Mouse (Mus musculus) heart, embryonic 16.5 days (tissue): Measurements from ENCODE around the gene B430306N03Rik. TPM values are rescaled to one million over a fixed set of nuclear protein-coding genes. Genes with fewer than 3 reads are reported as not detected.

Experiments used
- ATAC-seq: fragments of 200-750 bp; cut with Nextera tagmentation; replicated peaks from 2 replicates; pipeline ENCODE4 v1.8.0; 2017; ENCODE audit warnings: moderate number of reproducible peaks; ENCODE audit not compliant: insufficient read depth, low FRiP score; ENCODE audit errors: extremely low read depth
- H3K27ac ChIP-seq: fragments of 300-500 bp; sonication (generic); 2 replicates; pipeline ENCODE4 v1.5.1; 2014; ENCODE audit warnings: mild to moderate bottlenecking, low read length, control low read depth, moderate library complexity
- H3K27me3 ChIP-seq: fragments of 300-500 bp; sonication (generic); 2 replicates; pipeline ENCODE4 v1.6.1; 2014; ENCODE audit warnings: low read length, mixed read lengths; ENCODE audit not compliant: control insufficient read depth, insufficient read depth
- H3K36me3 ChIP-seq: fragments of 300-500 bp; sonication (generic); 2 replicates; pipeline ENCODE4 v1.6.1; 2014; ENCODE audit not compliant: control insufficient read depth, insufficient read depth
- H3K4me1 ChIP-seq: fragments of 300-500 bp; sonication (generic); 2 replicates; pipeline ENCODE4 v1.6.1; 2014; ENCODE audit warnings: low read length, mixed read lengths; ENCODE audit not compliant: control insufficient read depth, insufficient read depth
- H3K4me2 ChIP-seq: fragments of 300-500 bp; sonication (generic); 2 replicates; pipeline ENCODE4 v1.6.1; 2014; ENCODE audit warnings: low read depth, mild to moderate bottlenecking, control low read depth, low read length
- H3K4me3 ChIP-seq: fragments of 300-500 bp; sonication (generic); 2 replicates; pipeline ENCODE4 v1.5.1; 2014; ENCODE audit warnings: mild to moderate bottlenecking, control low read depth, low read length
- H3K9ac ChIP-seq: fragments of 300-500 bp; sonication (generic); 2 replicates; pipeline ENCODE4 v1.6.1; 2014; ENCODE audit warnings: low read length, control low read depth
- H3K9me3 ChIP-seq: fragments of 300-500 bp; sonication (generic); replicated peaks from 2 replicates; pipeline ENCODE4 v1.6.1; 2016; ENCODE audit warnings: low read length; ENCODE audit not compliant: control insufficient read depth
- whole genome bisulfite sequencing: fragments of 180-500 bp; shearing (Covaris S2); extraction: QIAGEN DNeasy Blood & Tissue Kit; methylation state at CpG from one replicate; pipeline ENCODE4 v1.1.7; 2014; 5-methylcytosine and 5-hydroxymethylcytosine counted together
- polyA plus RNA-seq: library from polyadenylated mRNA; unstranded; fragments of >200 nt; fragmentation: Nextera tagmentation; extraction: Ambion mirVana; gene quantifications from 2 replicates; pipeline ENCODE4 v1.2.1, GENCODE M21; 2015

B430306N03Rik gene
- polyA plus RNA-seq, 1 experiment from 2014 or later = 0.37 TPM

DNA sequence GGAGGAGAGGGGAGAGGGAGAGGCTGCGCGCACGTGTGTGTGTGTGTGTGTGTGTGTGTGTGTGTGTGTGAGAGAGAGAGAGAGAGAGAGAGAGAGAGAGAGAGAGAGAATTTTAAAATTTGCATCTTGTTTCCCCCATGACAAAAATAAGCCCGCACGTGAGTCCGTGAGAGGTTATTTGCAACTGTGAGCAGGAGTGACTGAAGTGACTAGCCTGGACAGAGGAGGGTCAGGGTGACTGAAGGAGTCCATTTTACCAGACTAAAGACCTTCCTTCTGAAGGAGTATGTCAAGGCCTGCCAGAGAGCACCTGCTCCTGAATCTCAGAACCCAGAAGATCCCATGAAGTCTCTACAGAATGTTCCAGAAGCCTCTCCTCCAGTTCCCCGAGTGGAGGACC lies 16.2 kb upstream of the B430306N03Rik start:
- H3K36me3 ChIP-seq = no peaks in the 10 kb centered on the region
- no peak overlapping the region for H3K9ac ChIP-seq
- ATAC-seq = no peak
- H3K4me2 ChIP-seq = peak overlapping the region; percentile 12; the same call in 1 of the 2 replicates
- H3K27me3 ChIP-seq = no peaks in the 10 kb centered on the region
- H3K4me3 ChIP-seq = no peak overlapping the region
- no peaks in the 10 kb centered on the region for H3K4me1 ChIP-seq
- WGBS = 43% methylated on average over 7 of the region's 7 CpGs
- H3K9me3 ChIP-seq = no peaks in the 10 kb centered on the region
- H3K27ac ChIP-seq = peak overlapping the region; percentile 27; the same call in 1 of the 2 replicates

DNA sequence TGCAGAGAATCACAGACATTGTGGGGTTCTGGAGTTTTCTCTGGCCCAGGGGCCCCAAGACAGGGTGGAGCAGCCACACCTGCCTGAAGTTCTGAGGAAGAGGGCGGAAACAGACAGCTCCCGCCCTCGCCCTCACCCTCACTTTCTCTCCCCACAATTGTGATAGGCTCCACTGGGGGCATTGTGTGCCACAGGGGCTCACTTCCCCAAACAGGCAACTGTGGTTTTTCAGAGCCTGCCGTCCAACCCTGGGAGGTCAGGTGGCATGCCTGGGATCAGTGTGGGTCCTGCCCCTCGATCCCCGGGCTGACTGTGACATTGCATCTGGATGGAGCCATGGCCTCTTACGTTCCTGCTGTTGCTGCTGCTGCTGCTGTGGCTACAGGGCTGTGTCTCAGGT lies 15.7 kb upstream of the B430306N03Rik start:
- 62% methylated on average over 7 of the region's 7 CpGs for WGBS
- H3K4me2 ChIP-seq = peak overlapping the region; percentile 37

DNA sequence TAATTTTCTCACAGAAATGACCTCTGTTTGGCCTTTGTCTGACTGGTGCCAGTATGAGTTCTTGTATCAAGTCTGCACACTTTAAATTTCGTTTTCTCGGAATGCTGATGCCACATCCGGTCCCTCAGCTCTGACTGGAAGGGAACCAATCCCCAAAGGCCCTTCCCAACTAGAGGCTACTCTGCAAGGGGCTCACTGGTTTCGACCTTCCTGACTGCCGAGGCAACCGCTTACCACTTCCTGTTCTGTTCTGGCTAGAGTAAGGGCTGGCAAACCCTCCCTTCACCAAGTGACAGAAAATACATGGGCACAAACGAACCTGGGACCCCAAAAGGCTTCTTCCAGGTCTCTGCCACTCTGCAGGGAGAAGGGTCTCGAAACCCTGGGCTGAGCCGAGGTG lies 15.1 kb upstream of the B430306N03Rik start:
- H3K4me3 ChIP-seq = peak overlapping the region; percentile 37
- H3K36me3 ChIP-seq = no peaks in the 10 kb centered on the region
- peak; percentile 49; the same call in 1 of the 2 replicates for ATAC-seq
- H3K9me3 ChIP-seq = no peaks in the 10 kb centered on the region
- peak overlapping the region; percentile 68 for H3K27ac ChIP-seq
- WGBS = 65% methylated on average over 9 of the region's 9 CpGs
- no peaks in the 10 kb centered on the region for H3K4me1 ChIP-seq
- peak overlapping the region; percentile 37 for H3K4me2 ChIP-seq
- H3K9ac ChIP-seq = no peak overlapping the region
- no peaks in the 10 kb centered on the region for H3K27me3 ChIP-seq

More for the DNA sequence above, 15.7 kb upstream of the B430306N03Rik start:
- H3K4me3 ChIP-seq = peak overlapping the region; percentile 37
- ATAC-seq = peak; percentile 66; the same call in 1 of the 2 replicates
- H3K36me3 ChIP-seq = no peaks in the 10 kb centered on the region
- H3K4me1 ChIP-seq = no peaks in the 10 kb centered on the region
- peak overlapping the region; percentile 68 for H3K27ac ChIP-seq
- H3K27me3 ChIP-seq = no peaks in the 10 kb centered on the region
- no peak overlapping the region for H3K9ac ChIP-seq
- no peaks in the 10 kb centered on the region for H3K9me3 ChIP-seq

DNA sequence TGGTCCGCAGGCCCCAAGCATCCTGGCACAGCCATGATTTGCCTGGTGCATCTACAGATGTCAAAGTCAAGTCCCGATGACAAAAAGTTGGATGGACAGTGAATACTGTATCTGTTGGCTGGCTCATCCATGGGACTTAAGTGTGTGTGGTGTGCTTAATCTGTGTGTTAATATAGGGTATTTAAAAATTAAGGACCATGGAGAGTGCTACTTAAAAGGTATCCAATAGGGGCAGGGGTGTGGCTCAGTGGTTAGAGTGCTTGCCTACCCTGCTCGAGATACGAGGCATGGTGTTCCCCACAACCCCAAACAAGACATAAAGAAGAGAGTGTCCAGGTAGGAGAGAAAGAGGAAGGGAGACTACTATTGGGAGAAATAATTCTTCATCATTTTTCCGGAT lies 14.1 kb upstream of the B430306N03Rik start:
- H3K4me1 ChIP-seq = no peaks in the 10 kb centered on the region
- no peak for ATAC-seq
- no peaks in the 10 kb centered on the region for H3K9me3 ChIP-seq
- H3K4me3 ChIP-seq = no peak overlapping the region
- no peak overlapping the region for H3K4me2 ChIP-seq
- WGBS = 80% methylated on average over 5 of the region's 5 CpGs
- H3K9ac ChIP-seq = no peak overlapping the region
- no peak overlapping the region for H3K27ac ChIP-seq
- no peaks in the 10 kb centered on the region for H3K36me3 ChIP-seq
- H3K27me3 ChIP-seq = no peaks in the 10 kb centered on the region

GRCm38 (mm10) chr17:48312124-48312523 lies 3.8 kb upstream of the B430306N03Rik start:
- Histone ChIP-seq H3K27me3 (no peaks in the 10 kb centered on the region), H3K4me1 (no peaks in the 10 kb centered on the region), H3K27ac (no peak overlapping the region), H3K9ac (no peak overlapping the region), H3K4me3 (no peak overlapping the region), H3K9me3 (no peaks in the 10 kb centered on the region), H3K4me2 (no peak overlapping the region), H3K36me3 (no peaks in the 10 kb centered on the region)
- no peak for ATAC-seq
- WGBS = 62% methylated on average over 2 of the region's 2 CpGs

DNA sequence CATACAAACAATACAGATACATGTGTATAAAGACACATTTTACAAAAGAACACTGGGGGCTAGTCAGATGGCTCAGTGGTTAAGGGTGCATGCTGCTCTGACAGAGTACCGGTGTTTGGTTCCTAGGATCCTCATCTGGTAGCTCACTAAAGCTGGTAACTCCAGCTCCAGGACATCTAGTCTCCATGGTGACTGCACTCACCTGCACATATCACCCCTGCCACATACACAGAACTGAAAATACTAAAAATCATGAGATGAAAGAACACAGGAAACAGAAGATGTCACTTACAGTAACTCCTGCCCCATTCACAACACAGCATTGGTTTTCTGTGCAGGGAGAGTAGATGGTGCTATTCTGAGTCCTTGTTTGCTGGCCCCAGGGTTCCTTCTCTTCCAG lies 2.7 kb downstream of the B430306N03Rik start:
- Histone ChIP-seq H3K27ac (no peak overlapping the region), H3K36me3 (no peaks in the 10 kb centered on the region), H3K9me3 (no peaks in the 10 kb centered on the region), H3K4me1 (no peaks in the 10 kb centered on the region), H3K27me3 (no peaks in the 10 kb centered on the region), H3K4me3 (no peak overlapping the region), H3K9ac (no peak overlapping the region), H3K4me2 (no peak overlapping the region)
- 91% methylated on average over 1 of the region's 1 CpGs for WGBS
- no peak for ATAC-seq

- 63% methylated on average over 2 of the region's 2 CpGs for WGBS
- Histone ChIP-seq H3K4me3 (no peak overlapping the region), H3K9me3 (no peaks in the 10 kb centered on the region), H3K9ac (no peak overlapping the region), H3K36me3 (no peaks in the 10 kb centered on the region), H3K4me1 (no peaks in the 10 kb centered on the region), H3K27ac (no peak overlapping the region), H3K27me3 (no peaks in the 10 kb centered on the region), H3K4me2 (no peak overlapping the region)
- no peak for ATAC-seq
Observed at GRCm38 (mm10) chr17:48321279-48321678, 5.3 kb downstream of the B430306N03Rik start.

- Histone ChIP-seq H3K9me3 (no peaks in the 10 kb centered on the region), H3K4me1 (no peaks in the 10 kb centered on the region), H3K4me2 (no peak overlapping the region), H3K36me3 (no peaks in the 10 kb centered on the region), H3K9ac (no peak overlapping the region), H3K4me3 (no peak overlapping the region), H3K27ac (no peak overlapping the region), H3K27me3 (no peaks in the 10 kb centered on the region)
- no peak for ATAC-seq
- WGBS = 69% methylated on average over 3 of the region's 3 CpGs
Observed at GRCm38 (mm10) chr17:48323236-48323635, 7.3 kb downstream of the B430306N03Rik start.

DNA sequence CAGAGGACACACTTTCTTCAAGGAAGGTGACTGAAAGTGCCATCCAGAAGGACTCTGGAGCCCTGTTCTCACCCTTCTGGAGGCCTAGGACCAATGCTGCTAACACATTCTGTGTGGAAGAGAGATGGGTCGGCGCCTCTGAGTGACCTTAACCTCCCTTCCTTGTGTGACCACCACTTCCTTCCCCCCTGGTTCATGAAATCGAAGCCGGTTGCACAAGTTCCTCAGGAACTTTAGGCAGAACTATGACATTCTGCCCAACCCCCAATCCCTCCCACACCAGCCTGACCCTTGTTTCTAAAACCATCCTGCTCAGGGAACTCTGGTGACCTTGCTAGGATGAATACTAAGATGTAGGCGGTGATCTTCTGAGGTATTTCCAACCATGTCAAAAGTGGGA lies 8.3 kb downstream of the B430306N03Rik start:
- Histone ChIP-seq H3K9ac (no peak overlapping the region), H3K4me3 (no peak overlapping the region), H3K27me3 (no peaks in the 10 kb centered on the region), H3K4me2 (no peak overlapping the region), H3K27ac (no peak overlapping the region), H3K36me3 (no peaks in the 10 kb centered on the region), H3K4me1 (no peaks in the 10 kb centered on the region), H3K9me3 (no peaks in the 10 kb centered on the region)
- no peak for ATAC-seq
- 67% methylated on average over 5 of the region's 5 CpGs for WGBS
